Mouse (Mus musculus): ENCODE data around the gene 2010300C02Rik. TPM values are rescaled to one million over a fixed set of nuclear protein-coding genes. Genes with fewer than 3 reads are reported as not detected.
"Not testable (repeated sequence)": the region's sequence is repeated elsewhere in the genome, so short reads cannot be mapped to it uniquely, and the experiment has no call there.

Gene 2010300C02Rik
- polyA plus RNA-seq, 1 experiment from 2014 or later: 1.2 TPM

DNA sequence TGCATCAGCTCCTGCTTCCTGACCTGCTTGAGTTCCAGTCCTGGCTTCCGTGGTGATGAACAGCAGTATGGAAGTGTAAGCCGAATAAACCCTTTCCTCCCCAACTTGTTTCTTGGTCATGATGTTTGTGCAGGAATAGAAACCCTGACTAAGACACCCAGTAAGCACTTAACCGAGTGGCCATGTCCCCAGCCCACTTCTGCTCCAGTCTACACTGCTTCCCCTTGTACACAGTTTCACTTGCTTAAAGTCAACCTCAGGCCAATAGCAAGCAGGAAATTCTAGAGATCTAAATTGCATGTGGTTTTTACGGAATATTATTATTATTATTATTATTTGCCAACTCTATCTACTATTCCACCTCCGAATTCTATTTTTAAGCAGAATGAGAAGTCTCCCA, 114.2 kb downstream of the 2010300C02Rik start:
- 86% methylated on average over 4 of the region's 5 CpGs for WGBS
- H3K4me3 ChIP-seq; H3K4me1 ChIP-seq (replicated peaks); H3K36me3 ChIP-seq; H3K27me3 ChIP-seq (ENCODE audit: insufficient read depth, poor library complexity, severe bottlenecking); H3K9me3 ChIP-seq; H3K27ac ChIP-seq; DNase-seq (ENCODE audit: low spot score): not testable (repeated sequence)

DNA sequence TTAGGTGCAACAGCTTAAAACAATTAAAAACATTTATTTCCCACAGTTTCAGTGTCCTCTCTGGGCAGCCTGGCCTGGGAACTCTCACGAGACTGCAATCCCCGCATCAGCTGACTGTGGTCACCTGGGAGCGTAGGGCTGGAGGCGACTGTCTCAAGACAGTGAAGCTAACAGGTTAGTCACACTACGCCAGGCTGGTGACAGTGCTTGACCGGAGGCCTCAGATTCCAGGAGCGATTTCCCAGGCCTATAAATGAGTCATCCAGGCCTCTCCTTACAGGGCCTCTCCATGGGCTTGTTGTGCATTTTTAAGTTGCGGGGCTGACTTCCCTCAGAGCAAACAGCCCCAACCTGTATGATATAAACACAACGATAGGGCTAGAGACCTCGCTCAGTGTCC, 116.7 kb downstream of the 2010300C02Rik start:
- H3K36me3 ChIP-seq: no peaks in the 10 kb centered on the region
- 91% methylated on average over 10 of the region's 10 CpGs for WGBS

DNA sequence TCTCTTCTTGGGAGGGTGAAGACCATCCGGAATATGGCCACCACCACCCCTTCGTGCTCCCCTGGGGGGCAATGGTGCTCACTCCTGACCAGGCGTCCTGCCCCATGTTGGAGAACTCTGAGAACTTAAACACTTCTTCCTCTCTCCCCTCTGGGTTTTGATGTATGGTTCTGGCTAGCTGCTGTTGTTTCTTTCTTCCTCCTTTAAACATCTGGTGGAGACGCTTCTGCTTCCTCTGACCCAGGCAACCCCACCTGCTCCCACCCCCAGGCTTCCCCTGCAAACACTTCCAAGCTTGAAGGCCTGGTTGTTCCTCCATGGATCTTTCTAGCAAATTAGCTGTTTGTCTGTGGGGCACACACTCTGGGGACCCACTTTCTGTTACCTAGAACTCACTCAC, 117.6 kb downstream of the 2010300C02Rik start:
- WGBS: 91% methylated on average over 4 of the region's 4 CpGs
- H3K27me3 ChIP-seq (ENCODE audit: insufficient read depth, poor library complexity, severe bottlenecking): no peaks in the 10 kb centered on the region
- H3K9me3 ChIP-seq: no peaks in the 10 kb centered on the region
- no peak for DNase-seq (ENCODE audit: low spot score)
- H3K4me1 ChIP-seq (replicated peaks): 0 out of 2 replicates have a peak, but pooled peaks cover 2% of the 10 kb centered on the region
- no peak overlapping the region for H3K27ac ChIP-seq
- no peak overlapping the region for H3K4me3 ChIP-seq
- H3K36me3 ChIP-seq: no peaks in the 10 kb centered on the region

More for the DNA sequence above, 116.7 kb downstream of the 2010300C02Rik start:
- no peak overlapping the region for H3K27ac ChIP-seq
- no peaks in the 10 kb centered on the region for H3K9me3 ChIP-seq
- DNase-seq (ENCODE audit: low spot score): no peak
- 0 out of 2 replicates have a peak, but pooled peaks cover 2% of the 10 kb centered on the region for H3K4me1 ChIP-seq (replicated peaks)
- H3K4me3 ChIP-seq: no peak overlapping the region
- no peaks in the 10 kb centered on the region for H3K27me3 ChIP-seq (ENCODE audit: insufficient read depth, poor library complexity, severe bottlenecking)

DNA sequence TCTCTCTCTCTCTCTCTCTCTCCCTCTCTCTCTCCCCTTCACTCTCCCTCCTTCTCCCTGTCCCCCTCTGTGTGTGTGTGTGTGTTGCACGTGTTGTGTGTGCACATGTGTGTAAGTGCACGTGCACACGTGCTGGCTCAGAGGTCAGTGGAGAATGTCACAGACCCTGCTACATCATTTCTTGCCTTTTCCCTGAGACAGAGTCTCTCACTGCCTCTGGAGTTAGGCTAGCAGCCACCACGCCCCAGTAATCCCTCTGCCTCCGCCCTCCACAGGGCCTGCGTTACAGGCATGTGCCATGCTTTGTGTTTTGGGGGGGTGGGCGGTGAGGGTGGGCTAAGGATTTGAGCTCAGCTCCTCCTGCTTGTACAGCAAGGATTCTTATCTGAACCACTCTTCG, 118.4 kb downstream of the 2010300C02Rik start:
- no peak for DNase-seq (ENCODE audit: low spot score)
- no peak overlapping the region for H3K27ac ChIP-seq
- H3K9me3 ChIP-seq: no peaks in the 10 kb centered on the region
- H3K4me3 ChIP-seq: no peak overlapping the region
- no peaks in the 10 kb centered on the region for H3K27me3 ChIP-seq (ENCODE audit: insufficient read depth, poor library complexity, severe bottlenecking)
- no peaks in the 10 kb centered on the region for H3K36me3 ChIP-seq
- WGBS: 83% methylated on average over 8 of the region's 8 CpGs
- no peaks in the 10 kb centered on the region for H3K4me1 ChIP-seq (replicated peaks)

DNA sequence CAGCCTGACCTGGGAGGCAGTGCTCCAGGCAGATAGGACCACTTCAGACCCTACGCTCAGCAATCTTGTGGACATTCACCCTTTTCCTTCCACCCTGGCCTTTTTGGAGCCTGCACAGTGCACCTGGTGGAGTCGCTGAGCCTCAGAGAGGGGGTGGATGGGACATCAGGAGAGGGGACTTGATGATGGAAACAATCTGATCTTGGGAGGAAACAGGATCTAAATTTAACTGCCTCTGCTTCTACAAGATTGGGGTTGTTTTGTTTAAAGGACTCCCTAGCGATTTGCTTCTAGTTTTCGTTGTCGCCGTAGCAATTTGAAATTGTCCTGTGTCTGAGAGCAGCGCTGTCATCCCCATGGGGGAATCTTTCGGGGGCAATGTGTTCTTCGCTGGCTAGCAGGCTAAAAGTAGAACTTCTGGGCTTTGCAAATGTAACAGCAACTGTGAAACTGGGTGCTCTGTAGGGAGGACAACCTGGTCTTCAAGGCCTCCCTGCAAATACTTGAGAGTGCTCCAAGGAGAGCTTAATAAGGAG, 119.2 kb downstream of the 2010300C02Rik start:
- Histone ChIP-seq H3K27me3 (ENCODE audit: insufficient read depth, poor library complexity, severe bottlenecking) (no peaks in the 10 kb centered on the region), H3K27ac (no peak overlapping the region), H3K4me3 (no peak overlapping the region), H3K9me3 (no peaks in the 10 kb centered on the region), H3K36me3 (no peaks in the 10 kb centered on the region), H3K4me1 (replicated peaks) (no peaks in the 10 kb centered on the region)
- no peak for DNase-seq (ENCODE audit: low spot score)
- WGBS: 78% methylated on average over 9 of the region's 9 CpGs

DNA sequence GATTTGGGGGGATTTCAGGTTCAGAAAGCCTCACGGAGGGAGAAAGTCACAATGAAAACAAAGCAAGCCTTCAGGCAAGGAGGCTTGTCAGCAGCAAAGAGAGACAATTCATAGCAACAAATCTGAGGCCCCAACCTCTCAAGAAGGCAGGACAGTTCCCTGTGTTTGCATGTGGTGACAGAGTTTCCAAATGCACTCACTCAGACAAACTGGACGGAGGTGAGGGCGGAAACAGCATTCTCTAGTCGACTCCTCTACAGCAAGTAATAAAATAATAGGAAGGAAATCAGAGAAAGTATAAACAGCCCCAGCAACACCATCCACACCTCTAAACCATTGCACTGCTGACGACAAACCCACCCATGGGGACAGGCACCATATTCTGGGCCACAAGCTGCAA, 120.9 kb downstream of the 2010300C02Rik start:
- no peaks in the 10 kb centered on the region for H3K4me1 ChIP-seq (replicated peaks)
- no peaks in the 10 kb centered on the region for H3K36me3 ChIP-seq
- H3K9me3 ChIP-seq: no peaks in the 10 kb centered on the region
- H3K4me3 ChIP-seq: no peak overlapping the region
- DNase-seq (ENCODE audit: low spot score): no peak
- WGBS: 76% methylated on average over 5 of the region's 5 CpGs
- no peaks in the 10 kb centered on the region for H3K27me3 ChIP-seq (ENCODE audit: insufficient read depth, poor library complexity, severe bottlenecking)
- H3K27ac ChIP-seq: no peak overlapping the region

DNA sequence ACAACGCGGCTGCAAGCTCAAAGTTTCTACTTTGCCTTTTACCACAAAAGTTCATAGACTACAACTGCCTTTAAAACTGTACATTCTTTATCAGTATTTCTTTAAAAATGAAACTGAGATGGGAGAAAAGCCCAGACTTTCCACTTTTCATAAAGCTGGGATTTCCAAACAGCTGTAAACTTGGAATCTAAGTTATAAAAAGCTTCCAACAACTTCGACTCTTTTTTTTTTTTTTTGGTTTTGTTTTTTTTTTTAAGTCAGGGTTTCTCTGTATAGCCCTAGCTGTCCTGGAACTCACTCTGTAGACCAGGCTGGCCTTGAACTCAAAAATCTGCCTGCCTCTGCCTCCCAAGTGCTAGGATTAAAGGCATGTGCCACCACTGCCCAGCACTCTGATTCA, 125.1 kb downstream of the 2010300C02Rik start:
- not testable (repeated sequence) for H3K27ac ChIP-seq; H3K36me3 ChIP-seq; H3K27me3 ChIP-seq (ENCODE audit: insufficient read depth, poor library complexity, severe bottlenecking); H3K9me3 ChIP-seq; H3K4me1 ChIP-seq (replicated peaks); DNase-seq (ENCODE audit: low spot score); H3K4me3 ChIP-seq
- 92% methylated on average over 3 of the region's 3 CpGs for WGBS

DNA sequence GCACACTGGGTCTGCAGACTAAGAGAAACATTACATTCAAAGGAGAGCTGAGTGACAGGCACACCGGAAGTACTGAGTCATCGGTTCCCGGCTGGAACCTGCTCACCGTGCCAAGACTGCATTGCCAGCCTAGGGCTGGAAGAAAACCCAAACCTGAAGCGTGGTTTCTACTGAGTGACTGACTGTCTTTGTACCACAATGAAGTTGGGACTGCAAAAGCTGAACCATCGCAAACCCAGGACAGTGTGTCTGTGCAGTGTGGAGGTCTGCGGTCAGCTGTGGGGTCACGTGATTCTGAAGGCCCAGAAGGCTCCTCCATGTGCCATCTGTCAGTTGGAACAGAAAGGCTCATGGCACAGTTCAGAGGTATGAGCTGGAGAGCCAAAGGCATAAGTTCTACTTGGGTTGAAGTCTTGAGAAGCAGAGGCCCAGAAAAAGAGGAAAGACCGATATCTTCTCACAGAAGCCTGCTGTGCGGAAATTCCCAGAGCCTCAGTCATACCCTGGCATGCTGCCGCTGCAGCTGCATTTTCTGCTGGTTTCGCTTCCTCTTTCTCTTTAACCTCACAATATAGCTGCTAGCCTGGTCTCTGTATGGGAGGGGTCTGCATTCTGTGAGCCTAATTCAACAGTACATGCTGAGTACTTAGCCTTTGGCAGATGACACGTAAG, 133.9 kb downstream of the 2010300C02Rik start:
- DNase-seq (ENCODE audit: low spot score): no peak
- H3K27ac ChIP-seq: no peak overlapping the region
- H3K4me3 ChIP-seq: no peak overlapping the region
- 88% methylated on average over 13 of the region's 13 CpGs for WGBS
- H3K9me3 ChIP-seq: no peaks in the 10 kb centered on the region
- H3K27me3 ChIP-seq (ENCODE audit: insufficient read depth, poor library complexity, severe bottlenecking): no peaks in the 10 kb centered on the region
- H3K4me1 ChIP-seq (replicated peaks): no peaks in the 10 kb centered on the region
- H3K36me3 ChIP-seq: no peaks in the 10 kb centered on the region

DNA sequence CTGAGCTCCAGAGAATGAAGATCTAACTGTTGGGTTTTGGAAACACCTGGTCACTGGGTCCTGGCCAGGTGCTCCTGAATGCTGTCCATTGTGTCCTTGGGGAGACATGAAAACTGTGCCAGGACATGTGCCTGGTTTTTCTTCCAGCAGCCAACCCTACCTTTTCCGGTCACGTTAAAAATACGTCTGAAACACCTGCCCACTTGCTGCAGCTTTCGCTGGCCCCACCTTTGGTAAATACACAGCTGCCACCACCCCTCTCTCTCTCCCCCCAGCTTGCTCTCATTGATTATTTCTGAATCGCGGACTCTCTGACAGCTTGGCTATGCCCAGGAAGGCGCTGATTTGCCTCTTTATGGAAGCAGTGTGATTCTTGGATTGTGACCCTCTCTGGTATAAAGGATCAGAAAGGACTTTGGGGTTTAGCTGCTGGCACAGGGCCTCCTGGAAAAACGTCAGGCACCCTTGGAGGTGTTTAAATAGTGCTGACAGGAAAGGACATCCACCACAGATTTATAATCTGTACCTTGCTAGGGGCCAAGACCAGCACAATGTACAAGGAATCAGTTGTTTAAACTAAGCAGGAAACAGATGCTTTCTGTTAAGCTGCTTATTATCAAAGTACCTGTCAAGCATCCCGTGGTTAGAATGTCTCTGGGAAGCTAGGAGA, 136.0 kb downstream of the 2010300C02Rik start:
- no peak overlapping the region for H3K27ac ChIP-seq
- DNase-seq (ENCODE audit: low spot score): no peak
- 83% methylated on average over 9 of the region's 9 CpGs for WGBS
- H3K4me1 ChIP-seq (replicated peaks): no peaks in the 10 kb centered on the region
- H3K4me3 ChIP-seq: no peak overlapping the region
- H3K9me3 ChIP-seq: no peaks in the 10 kb centered on the region
- H3K27me3 ChIP-seq (ENCODE audit: insufficient read depth, poor library complexity, severe bottlenecking): no peaks in the 10 kb centered on the region
- no peaks in the 10 kb centered on the region for H3K36me3 ChIP-seq

DNA sequence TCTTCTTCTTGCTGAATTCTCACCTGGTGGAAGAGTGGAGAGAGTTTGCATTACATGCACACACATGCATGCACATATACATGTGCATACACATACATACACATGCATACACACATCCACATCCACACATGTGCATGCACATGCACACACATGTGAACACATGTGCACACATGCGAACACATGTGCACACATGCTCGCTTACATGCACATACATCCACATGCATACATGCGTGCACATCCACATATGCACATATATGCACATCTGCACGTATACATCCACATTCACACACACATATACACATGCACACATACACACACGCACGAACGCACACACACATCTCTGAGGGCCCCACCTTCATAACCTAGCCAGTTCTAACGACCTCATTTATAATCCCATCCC, 136.7 kb downstream of the 2010300C02Rik start:
- no peak overlapping the region for H3K4me3 ChIP-seq
- no peaks in the 10 kb centered on the region for H3K9me3 ChIP-seq
- no peaks in the 10 kb centered on the region for H3K4me1 ChIP-seq (replicated peaks)
- DNase-seq (ENCODE audit: low spot score): no peak
- no peaks in the 10 kb centered on the region for H3K36me3 ChIP-seq
- 91% methylated on average over 8 of the region's 8 CpGs for WGBS
- no peaks in the 10 kb centered on the region for H3K27me3 ChIP-seq (ENCODE audit: insufficient read depth, poor library complexity, severe bottlenecking)
- H3K27ac ChIP-seq: no peak overlapping the region

DNA sequence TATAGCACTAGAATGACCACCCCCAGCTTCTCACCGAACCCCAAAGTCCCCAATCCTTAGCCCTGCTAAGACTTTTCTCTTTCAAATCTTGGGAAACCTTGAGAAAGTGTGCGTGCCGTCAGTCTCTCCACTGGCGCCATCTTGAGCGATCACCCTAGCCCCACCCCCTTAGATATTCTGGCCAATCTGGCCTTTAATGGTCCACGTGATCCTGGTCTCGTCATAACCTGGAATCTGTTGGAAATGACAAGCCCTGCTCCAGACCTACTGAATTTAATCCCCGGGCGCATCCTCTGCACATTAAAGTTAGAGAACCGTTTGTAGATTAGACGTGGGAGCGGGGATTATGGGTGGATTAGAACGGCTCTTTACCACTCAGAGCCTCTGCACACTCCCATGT, 140.2 kb downstream of the 2010300C02Rik start:
- no peak for DNase-seq (ENCODE audit: low spot score)
- Histone ChIP-seq H3K9me3 (peaks cover 4% of the 10 kb centered on the region; the same call in 1 of the 2 replicates), H3K4me1 (replicated peaks) (no peaks in the 10 kb centered on the region), H3K36me3 (no peaks in the 10 kb centered on the region), H3K4me3 (no peak overlapping the region), H3K27ac (no peak overlapping the region), H3K27me3 (ENCODE audit: insufficient read depth, poor library complexity, severe bottlenecking) (no peaks in the 10 kb centered on the region)
- WGBS: 93% methylated on average over 13 of the region's 13 CpGs

DNA sequence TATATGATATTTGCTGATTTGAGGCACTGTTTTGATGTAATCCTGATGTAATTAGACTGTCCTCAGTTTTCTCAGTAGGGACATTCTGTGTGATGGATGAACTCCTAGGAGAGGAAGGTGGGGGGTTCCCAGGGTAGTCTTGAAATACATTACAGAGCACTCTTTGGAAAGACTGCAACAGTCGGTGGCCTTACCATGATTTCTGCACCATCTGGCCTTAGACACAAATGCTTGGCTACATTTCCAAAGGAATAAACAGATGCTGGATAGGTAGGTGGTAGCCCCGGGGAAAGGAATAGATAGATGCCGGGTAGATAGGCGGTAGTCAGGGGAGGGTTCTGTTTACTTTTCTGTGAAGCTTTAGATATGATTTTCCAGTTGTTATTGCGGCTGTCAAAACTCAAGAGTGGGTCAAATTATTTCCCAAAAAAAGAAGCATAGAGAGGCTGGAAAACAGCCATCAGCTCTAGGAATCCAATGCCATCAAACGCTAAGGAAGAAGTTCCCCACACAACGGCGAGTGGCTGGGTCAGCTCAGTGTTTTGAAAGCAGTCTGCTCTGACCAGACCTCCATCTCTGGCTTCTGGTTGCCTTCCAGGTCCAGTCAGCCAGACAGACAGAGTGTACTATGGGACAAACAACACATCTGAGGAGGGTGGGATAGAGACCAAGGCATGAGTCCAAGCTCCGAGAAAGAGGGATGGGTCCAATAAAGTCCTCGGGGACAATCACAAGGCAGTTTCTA, 147.2 kb downstream of the 2010300C02Rik start:
- Histone ChIP-seq H3K36me3 (no peaks in the 10 kb centered on the region), H3K4me1 (replicated peaks) (no peaks in the 10 kb centered on the region), H3K27me3 (ENCODE audit: insufficient read depth, poor library complexity, severe bottlenecking) (no peaks in the 10 kb centered on the region), H3K27ac (no peak overlapping the region), H3K4me3 (no peak overlapping the region), H3K9me3 (peaks cover 4% of the 10 kb centered on the region; the same call in 1 of the 2 replicates)
- 90% methylated on average over 10 of the region's 10 CpGs for WGBS
- no peak for DNase-seq (ENCODE audit: low spot score)

DNA sequence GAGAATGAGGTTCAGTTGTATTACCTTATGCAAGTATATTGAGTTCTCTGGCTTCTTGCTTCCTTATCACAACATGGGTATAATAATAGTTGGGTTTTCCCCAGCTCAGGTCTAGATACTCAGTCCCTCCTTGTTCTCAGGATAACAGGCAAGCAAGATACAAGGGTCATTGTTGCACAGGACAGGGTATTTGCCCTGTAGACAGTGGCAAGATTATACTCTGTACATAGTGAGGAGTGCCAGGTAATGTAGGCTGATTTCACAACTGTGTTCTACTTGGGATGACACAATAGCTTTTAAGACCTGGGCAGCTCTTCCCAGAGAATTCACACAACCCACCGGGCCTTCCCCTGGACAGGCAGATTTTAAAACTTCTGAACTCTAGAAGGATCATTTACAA, 151.5 kb downstream of the 2010300C02Rik start:
- 86% methylated on average over 1 of the region's 1 CpGs for WGBS
- Histone ChIP-seq H3K27me3 (ENCODE audit: insufficient read depth, poor library complexity, severe bottlenecking) (no peaks in the 10 kb centered on the region), H3K27ac (no peak overlapping the region), H3K36me3 (no peaks in the 10 kb centered on the region), H3K4me1 (replicated peaks) (peaks cover 7% of the 10 kb centered on the region; the same call in 1 of the 2 replicates), H3K4me3 (no peak overlapping the region), H3K9me3 (no peaks in the 10 kb centered on the region)
- no peak for DNase-seq (ENCODE audit: low spot score)
